Mouse (Mus musculus): ENCODE results near the gene Spocd1.

The Spocd1 gene

GRCm38 (mm10) chr4:129918901-129919300 is 10.1 kb upstream of the Spocd1 start:
- no peak for DNase-seq

- no peak for DNase-seq
Measured at GRCm38 (mm10) chr4:129920542-129921313, 8.3 kb upstream of the Spocd1 start.

GRCm38 (mm10) chr4:129921314-129921587 is 7.8 kb upstream of the Spocd1 start:
- DNase-seq = no peak

GRCm38 (mm10) chr4:129924143-129924542 is 4.9 kb upstream of the Spocd1 start:
- no peak for DNase-seq

- DNase-seq = no peak
Measured at GRCm38 (mm10) chr4:129924694-129925093, 4.4 kb upstream of the Spocd1 start.

- DNase-seq = no peak
Measured at GRCm38 (mm10) chr4:129926544-129926943, 2.5 kb upstream of the Spocd1 start.

GRCm38 (mm10) chr4:129927091-129927490 is 2.0 kb upstream of the Spocd1 start:
- DNase-seq = no peak

GRCm38 (mm10) chr4:129928124-129928751 is 811 bp upstream of the Spocd1 start:
- peak; percentile 79 for DNase-seq

GRCm38 (mm10) chr4:129933696-129934095 is 4.6 kb downstream of the Spocd1 start:
- DNase-seq = no peak

- DNase-seq = no peak
Measured at GRCm38 (mm10) chr4:129934177-129934855, 5.3 kb downstream of the Spocd1 start.

GRCm38 (mm10) chr4:129951359-129951821 is 22.3 kb downstream of the Spocd1 start:
- DNase-seq = no peak

GRCm38 (mm10) chr4:129952241-129952810 is 23.3 kb downstream of the Spocd1 start:
- no peak for DNase-seq

- DNase-seq = no peak
Measured at GRCm38 (mm10) chr4:129954527-129954926, 25.5 kb downstream of the Spocd1 start.

- DNase-seq = peak; percentile 51
Measured at GRCm38 (mm10) chr4:129960180-129960944, 31.3 kb downstream of the Spocd1 start.

- DNase-seq = no peak
Measured at GRCm38 (mm10) chr4:129965294-129965693, 36.2 kb downstream of the Spocd1 start.

- DNase-seq = no peak
Measured at GRCm38 (mm10) chr4:129966201-129966600, 37.2 kb downstream of the Spocd1 start.

GRCm38 (mm10) chr4:129967024-129968014 is 38.3 kb downstream of the Spocd1 start:
- no peak for DNase-seq

- DNase-seq = no peak
Measured at GRCm38 (mm10) chr4:129970168-129970567, 41.1 kb downstream of the Spocd1 start.

GRCm38 (mm10) chr4:129970861-129971260 is 41.8 kb downstream of the Spocd1 start:
- no peak for DNase-seq

- DNase-seq = no peak
Measured at GRCm38 (mm10) chr4:129971989-129972388, 42.9 kb downstream of the Spocd1 start.

- DNase-seq = no peak
Measured at GRCm38 (mm10) chr4:129974285-129974684, 45.2 kb downstream of the Spocd1 start.

- DNase-seq = no peak
Measured at GRCm38 (mm10) chr4:129977256-129977655, 48.2 kb downstream of the Spocd1 start.
